Mouse (Mus musculus): ENCODE data around the gene Uba6.
A peak's percentile ranks its signal among the peaks of the same experiment; 100 is the strongest.

The Uba6 gene

DNA sequence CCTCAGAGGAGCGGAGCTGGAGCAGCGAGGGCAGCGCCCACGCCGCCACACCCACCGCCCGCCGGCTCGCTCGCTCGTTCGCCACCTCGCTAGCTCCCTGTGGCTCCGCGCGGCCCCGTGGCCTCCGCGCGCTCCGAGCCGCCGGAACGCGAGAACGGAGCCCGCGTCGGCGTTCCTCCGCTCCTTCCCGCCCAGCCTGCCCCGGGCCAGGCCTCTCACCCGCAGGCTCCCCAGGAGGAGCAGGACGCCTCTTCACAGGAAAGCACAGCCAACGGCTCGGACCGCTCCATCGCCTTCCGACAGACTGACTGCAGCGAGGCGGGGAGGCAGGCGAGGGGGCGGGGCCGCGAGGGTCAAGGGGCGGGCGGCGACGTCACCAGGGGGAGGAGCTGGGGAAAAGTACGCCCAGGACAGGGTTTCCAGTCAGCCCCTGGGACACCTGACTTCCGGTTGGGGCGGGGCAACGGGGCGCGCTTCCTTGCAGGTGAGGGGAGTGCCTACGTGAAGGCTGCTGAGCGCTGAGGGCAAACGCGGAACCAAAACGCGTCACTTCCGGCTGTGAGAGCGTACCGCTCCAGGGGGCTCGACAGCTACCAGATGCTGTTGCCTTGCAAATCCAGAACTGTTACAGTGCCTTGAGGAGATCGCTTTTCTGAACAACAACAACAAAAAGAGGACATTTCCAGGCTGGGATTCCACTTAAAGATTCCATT is at the start of gene Uba6:
Gene Uba6 (minus strand): TSS at position 355 of the 713 bp plus-strand sequence.
- peak; percentile 99 for DNase-seq (ENCODE audit: low spot score)

GRCm38 (mm10) chr5:86197801-86198200 is 25.2 kb upstream of the Uba6 start, which contains the start of gene Gnrhr:
Gene Gnrhr (minus strand): TSS chr5:86197901.
- DNase-seq (ENCODE audit: low spot score), result no peak

- no peak for DNase-seq (ENCODE audit: low spot score)
Measured at GRCm38 (mm10) chr5:86191356-86191755, 18.8 kb upstream of the Uba6 start.

DNA sequence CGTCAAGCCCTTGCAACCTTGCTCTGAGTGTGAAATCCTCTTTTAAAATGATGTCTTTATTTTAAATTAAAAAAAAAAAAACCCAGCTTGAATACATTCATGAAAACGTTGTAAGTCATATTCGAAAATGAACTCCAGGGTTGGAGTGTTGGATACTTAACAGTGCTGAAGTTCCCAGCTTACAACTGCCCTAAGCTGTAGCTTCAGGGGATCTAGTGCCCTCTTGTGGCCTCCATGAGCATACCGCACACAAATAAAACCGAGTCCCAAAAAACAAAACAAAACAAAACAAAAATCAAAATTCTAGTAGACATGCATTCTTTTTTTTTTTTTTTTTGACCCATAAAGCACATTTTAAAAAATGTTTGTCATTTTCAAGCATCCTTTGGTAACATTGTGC is 18.2 kb upstream of the Uba6 start:
- no peak for DNase-seq (ENCODE audit: low spot score)

DNA sequence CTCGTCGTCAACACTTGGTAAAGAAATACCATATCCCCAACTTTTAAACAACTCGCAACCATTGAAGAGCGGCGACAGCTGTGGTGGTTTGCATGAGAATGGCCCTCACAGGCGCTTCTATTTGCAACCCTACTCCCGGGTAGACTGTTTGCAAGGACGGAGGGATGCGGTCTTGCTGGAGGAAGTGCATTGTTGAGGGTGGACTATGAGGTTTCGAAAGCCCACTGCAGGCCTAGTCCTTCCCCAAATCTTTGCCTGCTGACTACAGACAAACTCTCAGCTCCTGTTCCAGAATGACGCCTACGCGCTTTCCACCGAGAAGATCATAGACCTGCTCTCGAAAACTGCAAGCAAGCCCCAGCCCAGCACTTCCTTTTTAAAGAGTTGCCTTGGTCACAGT is 17.7 kb upstream of the Uba6 start:
- DNase-seq (ENCODE audit: low spot score), result no peak

GRCm38 (mm10) chr5:86187441-86187840 is 14.8 kb upstream of the Uba6 start:
- no peak for DNase-seq (ENCODE audit: low spot score)

- DNase-seq (ENCODE audit: low spot score), result no peak
Measured at GRCm38 (mm10) chr5:86173778-86174177, 1.2 kb upstream of the Uba6 start.

GRCm38 (mm10) chr5:86172088-86172448 is 535 bp downstream of the Uba6 start:
- DNase-seq (ENCODE audit: low spot score), result no peak

- DNase-seq (ENCODE audit: low spot score), result no peak
Measured at GRCm38 (mm10) chr5:86129828-86130227, 42.8 kb downstream of the Uba6 start.

DNA sequence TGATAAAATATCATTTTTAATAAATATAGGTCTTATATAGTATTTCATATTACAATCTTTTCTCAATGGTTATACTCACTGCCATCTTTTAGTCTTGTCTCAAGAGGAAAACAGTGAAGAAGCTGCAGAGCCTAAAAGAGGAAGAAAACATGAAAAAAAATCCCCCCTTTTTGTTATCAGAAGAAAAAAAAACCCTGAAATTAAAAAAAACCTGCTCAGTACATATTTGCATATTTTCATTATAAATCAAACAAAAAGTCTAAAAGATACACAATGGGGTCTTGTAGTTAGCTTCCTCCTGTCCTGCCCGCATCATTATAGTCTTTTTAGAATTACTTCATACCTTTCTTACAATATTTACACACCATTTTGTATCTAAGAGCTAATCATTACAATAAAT is 43.9 kb downstream of the Uba6 start:
- no peak for DNase-seq (ENCODE audit: low spot score)

GRCm38 (mm10) chr5:86118457-86119094 is 54.0 kb downstream of the Uba6 start:
- no peak for DNase-seq (ENCODE audit: low spot score)

DNA sequence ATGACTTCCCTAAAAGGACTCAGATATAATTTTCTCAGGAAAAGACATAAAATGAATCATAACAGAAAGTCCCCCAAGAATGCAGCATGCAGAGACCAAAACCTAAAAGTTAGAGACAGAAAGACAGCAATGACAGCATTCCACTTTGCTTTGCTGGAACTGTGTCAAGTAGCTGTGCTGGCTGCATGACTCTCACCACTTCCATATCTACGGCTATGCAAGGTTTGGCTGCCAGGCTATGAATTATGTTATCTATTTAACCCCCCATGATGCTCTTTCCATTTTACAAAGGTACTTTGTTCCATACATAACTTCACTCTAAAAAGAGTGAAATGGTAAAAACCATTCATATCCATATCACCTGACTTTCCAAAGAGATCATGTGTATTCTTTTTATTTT is 58.6 kb downstream of the Uba6 start:
- no peak for DNase-seq (ENCODE audit: low spot score)

- DNase-seq (ENCODE audit: low spot score), result no peak
Measured at GRCm38 (mm10) chr5:86113037-86113436, 59.6 kb downstream of the Uba6 start.

GRCm38 (mm10) chr5:86111074-86111473 is 61.5 kb downstream of the Uba6 start:
- DNase-seq (ENCODE audit: low spot score), result no peak

DNA sequence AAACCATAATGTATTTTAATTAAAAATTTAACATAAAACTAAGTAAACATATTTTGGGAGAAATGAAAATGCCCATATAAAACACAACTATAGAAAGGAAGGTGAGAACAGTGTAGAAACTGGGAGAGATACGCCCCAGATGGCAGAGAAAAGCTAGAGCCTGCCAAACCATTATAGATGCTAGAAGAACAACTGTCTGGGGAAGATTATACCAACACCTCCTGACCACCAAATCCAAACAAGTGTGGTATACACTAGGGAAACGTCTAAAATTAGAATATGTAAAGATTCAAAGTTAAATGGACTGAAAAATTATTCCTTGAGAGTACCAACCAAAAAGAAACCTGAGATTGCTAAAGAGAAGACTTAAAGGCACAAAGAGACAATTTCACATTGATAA is 66.0 kb downstream of the Uba6 start:
- no peak for DNase-seq (ENCODE audit: low spot score)

- no peak for DNase-seq (ENCODE audit: low spot score)
Measured at GRCm38 (mm10) chr5:86102176-86102575, 70.4 kb downstream of the Uba6 start.

GRCm38 (mm10) chr5:86100621-86101020 is 72.0 kb downstream of the Uba6 start:
- DNase-seq (ENCODE audit: low spot score), result no peak

- DNase-seq (ENCODE audit: low spot score), result no peak
Measured at GRCm38 (mm10) chr5:86098988-86099387, 73.6 kb downstream of the Uba6 start.

DNA sequence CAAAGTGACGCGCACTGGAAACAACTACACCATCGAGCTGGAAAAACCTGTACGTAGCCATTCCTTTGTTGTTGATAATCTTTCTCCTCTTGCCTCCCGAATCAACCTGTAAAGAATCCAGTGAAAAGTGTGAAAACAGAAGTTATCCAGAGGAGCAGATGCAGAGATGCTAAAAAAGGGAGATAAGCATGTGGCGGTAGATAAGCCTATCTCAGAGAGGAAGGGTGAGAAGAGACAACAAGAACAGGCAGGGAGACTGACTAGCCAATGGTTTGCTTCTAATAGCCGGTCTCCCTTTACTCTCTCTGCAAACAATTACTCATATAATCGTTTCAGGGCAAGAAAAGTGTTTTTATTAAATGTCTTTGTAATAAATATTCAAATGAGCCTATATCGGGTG is 77.8 kb downstream of the Uba6 start:
- no peak for DNase-seq (ENCODE audit: low spot score)

DNA sequence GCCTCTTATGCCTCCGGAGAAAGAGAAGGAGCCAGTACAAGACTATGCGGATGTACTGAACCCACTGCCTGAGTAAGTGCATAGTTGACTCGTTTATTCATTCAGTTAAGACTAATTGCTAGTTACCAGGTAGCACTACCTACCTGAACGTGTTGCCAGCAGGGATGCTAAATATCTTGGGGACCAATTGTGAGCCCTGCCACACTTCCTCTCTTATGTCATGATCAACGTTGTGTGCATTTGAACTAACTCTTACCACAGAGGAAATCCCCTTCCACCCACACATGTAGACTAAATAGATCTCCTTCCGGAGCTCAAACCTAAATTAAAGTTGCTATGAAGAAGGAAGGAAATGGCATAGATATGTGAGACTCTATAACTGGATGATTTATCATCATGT is 85.9 kb downstream of the Uba6 start:
- DNase-seq (ENCODE audit: low spot score), result no peak

DNA sequence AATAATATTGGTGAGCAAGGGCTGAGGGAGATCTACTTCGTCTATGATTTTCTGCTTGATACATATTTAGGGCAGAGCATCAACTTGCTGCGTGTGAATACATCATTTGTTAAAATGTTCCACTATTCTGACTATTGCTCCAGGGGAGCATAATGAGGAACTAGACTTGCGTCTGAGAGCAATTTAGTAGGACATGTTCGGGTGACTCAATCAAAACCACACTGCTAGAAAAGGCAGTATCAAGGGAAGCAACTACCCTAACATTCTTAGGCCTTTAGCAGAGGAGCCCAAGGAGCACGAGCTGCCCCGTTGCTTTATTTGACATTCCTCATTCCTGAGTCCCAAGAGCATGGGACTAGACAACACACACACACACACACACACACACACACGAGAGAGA is 87.6 kb downstream of the Uba6 start:
- no peak for DNase-seq (ENCODE audit: low spot score)

DNA sequence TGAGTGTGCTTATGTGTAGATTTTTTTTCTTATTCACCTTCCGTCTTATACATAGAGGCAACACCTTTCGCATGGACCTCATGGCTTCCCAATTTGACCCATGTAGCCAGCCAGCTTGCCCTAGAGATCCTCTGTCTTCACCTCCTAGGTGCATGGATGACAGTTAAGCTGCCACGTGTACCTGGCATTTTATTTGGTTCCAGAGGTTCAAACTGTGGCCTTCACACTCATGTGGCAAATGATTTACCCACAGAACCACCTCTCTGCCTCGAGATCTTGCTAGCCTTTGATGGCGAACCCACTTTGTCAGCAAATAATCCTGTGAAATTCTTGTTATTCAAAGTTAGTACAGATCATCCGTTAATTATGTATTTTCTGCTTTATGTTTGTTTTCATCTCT is 88.6 kb downstream of the Uba6 start:
- no peak for DNase-seq (ENCODE audit: low spot score)

DNA sequence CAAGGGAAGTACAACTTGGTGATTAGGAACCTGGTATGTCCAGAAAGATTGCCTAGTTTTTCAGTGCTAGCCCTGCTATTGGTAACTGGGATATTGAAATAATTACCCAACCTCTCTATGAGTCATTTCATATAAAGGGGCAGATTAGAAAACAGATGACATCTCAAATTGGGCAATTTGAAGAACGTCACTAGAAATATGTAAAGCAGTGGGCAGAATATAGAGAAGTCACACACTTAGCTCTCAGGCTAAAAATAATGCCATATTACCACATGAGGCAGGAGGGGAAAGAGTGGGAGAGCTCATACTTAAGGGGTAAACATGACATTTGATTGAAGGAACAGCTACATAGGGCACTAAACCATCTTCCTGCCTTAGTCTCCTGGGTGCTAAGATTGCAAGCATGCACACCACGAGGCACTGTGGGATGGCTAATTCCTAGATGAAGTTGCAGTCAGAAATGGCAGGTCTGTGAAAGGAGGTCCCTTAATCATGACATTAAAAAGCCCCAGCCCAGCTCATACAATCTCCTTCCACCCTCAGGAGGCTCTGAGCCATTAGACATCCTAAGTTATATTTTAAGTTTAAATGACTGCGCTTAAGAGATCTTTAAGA is 93.8 kb downstream of the Uba6 start:
- DNase-seq (ENCODE audit: low spot score), result no peak
